Mouse (Mus musculus) frontal cortex, postnatal 36 days (tissue): Measurements from ENCODE around the gene Eif4ebp2.
"Not testable (repeated sequence)": the region's sequence is repeated elsewhere in the genome, so short reads cannot be mapped to it uniquely, and the experiment has no call there.

Experiments used
- DNase-seq, 2 experiments: peaks; one replicate each; pipeline ENCODE4 v3.0.0; 2022; ENCODE audit warnings: low spot score in 2 of 2

Eif4ebp2 gene

GRCm38 (mm10) chr10:61465009-61465408 is 12.5 kb upstream of the Eif4ebp2 start:
- DNase-seq: no peak

DNA sequence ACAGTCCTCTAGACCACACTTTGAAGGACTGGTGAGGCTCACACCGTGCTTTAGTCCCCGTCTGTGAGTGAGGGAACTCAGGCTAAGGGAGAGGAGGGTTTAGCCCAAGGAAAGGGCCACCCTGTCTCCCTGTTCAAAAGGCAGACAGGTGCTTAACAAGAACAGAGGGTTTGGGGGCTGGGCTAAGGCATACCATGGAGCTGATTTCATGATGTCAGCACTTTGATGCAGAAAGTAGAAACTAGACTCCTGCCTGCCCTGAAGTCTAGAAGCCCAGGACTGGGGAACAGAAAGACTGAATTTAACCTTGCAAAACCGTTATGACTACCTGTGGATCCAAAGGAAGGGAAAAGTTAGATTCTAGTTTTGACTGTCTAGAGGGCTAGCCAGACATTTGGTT is 4.7 kb upstream of the Eif4ebp2 start:
- no peak for DNase-seq

DNA sequence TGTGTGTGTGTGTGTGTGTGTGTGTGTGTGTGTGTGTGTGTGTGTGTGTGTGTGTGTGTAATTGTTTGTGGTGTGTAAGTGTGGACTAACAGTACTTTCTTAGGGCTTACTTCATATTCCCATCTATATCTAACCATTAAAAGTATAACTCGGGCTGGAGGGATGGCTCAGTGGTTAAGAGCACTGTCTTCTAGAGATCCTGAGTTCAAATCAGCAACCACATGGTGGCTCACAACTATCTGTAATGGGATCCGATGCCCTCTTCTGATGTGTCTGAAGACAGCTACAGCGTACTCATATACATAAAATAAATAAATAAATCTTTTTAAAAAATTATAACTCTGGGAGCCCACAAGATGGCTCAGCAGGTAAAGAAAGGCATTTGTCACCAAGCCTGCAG is 710 bp upstream of the Eif4ebp2 start:
- not testable (repeated sequence) for DNase-seq

DNA sequence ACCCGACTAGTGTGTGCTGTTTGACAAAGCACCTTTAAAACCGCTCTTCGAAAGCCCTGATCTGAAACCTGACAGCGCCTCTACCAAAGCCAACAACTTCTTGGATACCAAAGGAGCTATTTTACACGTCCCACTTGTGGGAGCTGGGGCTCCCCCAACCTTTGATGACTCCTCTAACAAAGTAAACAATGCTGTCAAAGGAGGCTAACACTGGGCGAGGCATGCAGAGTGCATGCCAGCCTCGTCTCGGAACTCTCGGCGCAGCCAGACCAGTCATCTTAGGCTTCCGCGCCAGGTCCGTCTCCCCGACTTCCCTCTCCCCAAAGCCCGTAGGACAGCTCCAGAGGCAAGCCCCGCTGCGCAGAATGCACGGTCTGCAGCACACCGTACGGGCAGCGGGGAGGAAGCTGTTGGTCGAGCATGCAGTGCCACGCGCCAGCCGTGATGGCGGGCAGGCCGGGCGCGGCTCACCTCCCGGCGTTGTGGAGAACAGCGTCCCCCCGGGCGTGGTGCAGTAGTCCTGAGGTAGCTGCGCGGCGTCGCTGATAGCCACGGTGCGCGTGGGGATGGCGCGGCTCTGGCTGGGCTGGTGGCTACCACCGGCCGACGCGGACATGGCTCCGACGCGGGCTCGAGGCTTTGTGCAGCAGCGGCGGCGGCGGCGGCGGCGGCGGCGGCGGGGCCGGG is 387 bp downstream of the Eif4ebp2 start:
- DNase-seq: peak; percentile 41 to 60

GRCm38 (mm10) chr10:61451463-61451930 is 964 bp downstream of the Eif4ebp2 start:
- DNase-seq: no peak

- no peak for DNase-seq
Observed at GRCm38 (mm10) chr10:61448834-61449233, 3.6 kb downstream of the Eif4ebp2 start.

DNA sequence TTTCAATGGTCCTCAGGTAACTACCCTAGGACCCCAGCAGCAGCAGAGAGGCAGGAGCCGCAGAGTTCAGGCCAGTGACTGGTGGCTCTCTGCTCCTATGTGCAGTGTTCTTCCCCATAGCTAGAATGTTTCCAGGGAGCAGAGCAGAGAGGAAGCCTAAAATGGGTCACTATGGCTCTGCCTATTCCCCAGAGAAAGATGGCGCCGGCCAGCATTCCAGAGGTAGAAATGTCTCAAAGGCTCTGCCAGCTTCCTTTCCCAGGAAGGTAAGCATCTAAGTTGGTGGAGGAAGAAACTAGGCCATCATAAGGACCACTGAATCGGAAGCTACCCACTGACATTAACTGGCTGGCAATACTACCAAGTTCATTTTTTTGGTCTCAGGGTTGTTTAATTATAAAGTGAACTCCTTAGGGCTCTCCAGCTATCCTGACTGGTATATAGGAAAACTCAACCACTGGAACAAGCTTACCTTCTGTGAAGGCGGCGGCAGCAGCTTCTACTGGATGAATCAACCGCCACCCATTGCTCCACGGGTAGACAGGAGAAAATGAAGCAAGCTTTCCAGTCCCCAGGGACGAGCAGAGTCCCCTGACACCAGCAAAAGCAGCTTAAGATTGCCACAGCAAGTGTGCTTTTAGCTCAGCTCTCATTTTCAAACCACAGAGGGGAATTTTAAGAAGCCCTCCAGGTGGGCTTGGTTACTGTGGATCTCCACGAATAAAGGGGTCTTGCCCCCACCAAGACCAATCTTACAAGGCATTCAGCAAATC is 4.7 kb downstream of the Eif4ebp2 start:
- no peak for DNase-seq

GRCm38 (mm10) chr10:61445016-61445415 is 7.4 kb downstream of the Eif4ebp2 start:
- DNase-seq: no peak

DNA sequence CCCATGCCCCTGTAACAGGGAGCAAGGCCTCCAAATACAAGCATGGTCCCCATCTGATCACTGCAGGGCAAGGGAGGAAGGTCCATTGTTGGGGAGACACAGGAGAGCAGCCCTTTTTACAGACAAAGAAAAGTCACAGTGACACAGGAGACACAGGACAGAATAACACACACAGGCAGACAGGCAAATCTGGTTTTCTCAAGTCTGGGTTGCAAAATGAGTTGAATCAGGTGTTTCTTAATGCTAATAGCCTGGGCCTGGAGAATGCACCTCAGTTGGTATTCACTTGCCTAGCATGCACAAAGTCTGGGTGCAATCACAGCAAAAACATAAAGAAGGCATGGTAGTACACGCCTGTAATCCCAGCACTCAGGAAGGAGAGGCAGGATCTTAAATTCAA is 8.6 kb downstream of the Eif4ebp2 start:
- DNase-seq: no peak

GRCm38 (mm10) chr10:61443456-61443855 is 9.0 kb downstream of the Eif4ebp2 start:
- DNase-seq: no peak

DNA sequence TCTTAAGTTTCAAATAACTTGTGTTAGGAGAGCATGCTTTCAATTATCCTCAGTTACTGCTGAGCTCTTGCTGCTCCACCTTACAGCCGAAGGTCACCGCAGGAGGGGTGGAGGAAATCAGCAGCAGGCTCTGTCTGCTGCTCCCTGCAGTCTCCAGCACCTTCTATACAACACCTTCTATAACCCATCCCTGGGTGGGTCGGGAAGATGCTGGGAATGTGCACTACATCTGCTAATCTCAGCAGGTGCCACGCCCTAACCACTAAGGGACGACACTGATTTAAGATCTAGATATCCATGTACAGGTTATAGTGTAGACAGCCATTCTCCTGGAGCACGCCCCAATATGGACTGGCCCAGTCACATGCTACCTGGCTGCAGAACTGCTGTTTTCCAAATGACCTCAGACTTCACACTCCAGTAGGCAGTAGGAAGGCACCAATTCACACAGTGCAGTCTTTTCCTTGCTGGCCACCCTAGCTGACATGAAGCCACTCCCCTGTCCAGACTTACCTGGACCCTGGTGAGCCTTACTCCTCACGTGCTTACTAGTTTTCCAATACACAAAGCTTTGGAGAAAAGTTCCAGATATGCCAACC is 12.2 kb downstream of the Eif4ebp2 start:
- DNase-seq: no peak

- peak; percentile 75 to 82 for DNase-seq
Observed at GRCm38 (mm10) chr10:61431375-61431774, 21.1 kb downstream of the Eif4ebp2 start.

GRCm38 (mm10) chr10:61429043-61429442 is 23.4 kb downstream of the Eif4ebp2 start:
- no peak for DNase-seq

DNA sequence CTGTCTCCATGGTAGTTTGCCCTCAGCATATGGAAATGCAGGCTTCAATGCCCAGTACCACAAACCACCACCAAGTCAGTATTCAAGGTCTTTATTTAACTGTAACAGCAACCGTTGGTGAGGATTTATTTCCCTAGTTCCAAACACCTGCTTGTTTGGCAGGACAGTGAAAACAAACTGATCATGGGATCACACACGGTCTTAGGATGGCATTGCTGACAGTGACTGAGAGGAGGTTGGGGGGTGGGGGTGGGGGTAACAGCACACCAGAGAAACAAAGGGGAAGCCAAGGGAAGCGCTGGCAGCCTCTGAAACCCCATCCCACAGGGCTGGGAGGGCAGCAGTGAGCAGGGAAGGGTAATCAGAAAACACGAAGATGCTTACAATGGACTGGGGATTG is 24.0 kb downstream of the Eif4ebp2 start:
- no peak for DNase-seq

- DNase-seq: no peak
Observed at GRCm38 (mm10) chr10:61427951-61428350, 24.5 kb downstream of the Eif4ebp2 start.

DNA sequence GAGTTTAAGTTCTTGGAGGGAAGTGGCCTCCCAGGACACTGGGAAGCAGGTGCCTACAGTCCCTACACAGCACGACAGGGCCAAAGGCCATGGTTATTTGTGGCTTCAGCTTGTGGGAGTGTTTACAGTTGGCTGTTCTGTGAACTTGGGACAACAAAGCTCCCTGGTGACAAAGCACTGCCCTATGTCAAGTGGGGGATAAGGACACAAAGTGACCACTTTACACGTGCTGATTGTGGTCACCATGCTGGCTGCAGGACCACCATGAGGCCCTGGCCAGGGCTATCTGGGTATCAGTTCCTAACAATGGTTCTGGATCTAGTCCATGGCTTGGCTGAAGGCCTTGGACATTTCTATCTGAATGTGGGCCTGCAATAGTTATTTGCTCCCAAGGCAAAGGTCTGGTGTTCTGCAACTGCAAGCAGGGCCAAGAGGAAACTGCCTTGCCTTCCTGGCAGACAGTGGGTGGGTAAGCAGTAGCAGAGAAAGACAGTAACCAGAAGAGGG is 26.2 kb downstream of the Eif4ebp2 start:
- DNase-seq: no peak

- DNase-seq: no peak
Observed at GRCm38 (mm10) chr10:61425047-61425446, 27.4 kb downstream of the Eif4ebp2 start.

- DNase-seq: no peak
Observed at GRCm38 (mm10) chr10:61424500-61424899, 28.0 kb downstream of the Eif4ebp2 start.

DNA sequence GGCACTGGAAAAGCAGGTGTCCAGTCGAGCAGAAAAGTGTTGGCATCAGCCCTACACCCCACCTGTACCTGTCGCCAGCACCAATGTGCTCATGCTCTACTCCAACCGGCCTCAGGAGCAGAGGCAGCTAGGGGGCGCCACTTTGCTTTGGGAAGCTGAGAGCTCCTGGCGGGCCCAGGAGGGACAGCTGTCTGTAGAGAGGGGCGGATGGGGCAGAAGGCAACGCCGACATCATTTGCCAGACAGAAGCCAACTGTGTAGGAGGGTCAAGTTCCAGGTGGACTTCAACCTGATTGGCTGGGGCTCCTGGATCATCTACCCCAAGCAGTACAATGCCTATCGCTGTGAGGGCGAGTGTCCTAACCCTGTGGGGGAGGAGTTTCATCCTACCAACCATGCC is 29.2 kb downstream of the Eif4ebp2 start:
- DNase-seq: no peak

DNA sequence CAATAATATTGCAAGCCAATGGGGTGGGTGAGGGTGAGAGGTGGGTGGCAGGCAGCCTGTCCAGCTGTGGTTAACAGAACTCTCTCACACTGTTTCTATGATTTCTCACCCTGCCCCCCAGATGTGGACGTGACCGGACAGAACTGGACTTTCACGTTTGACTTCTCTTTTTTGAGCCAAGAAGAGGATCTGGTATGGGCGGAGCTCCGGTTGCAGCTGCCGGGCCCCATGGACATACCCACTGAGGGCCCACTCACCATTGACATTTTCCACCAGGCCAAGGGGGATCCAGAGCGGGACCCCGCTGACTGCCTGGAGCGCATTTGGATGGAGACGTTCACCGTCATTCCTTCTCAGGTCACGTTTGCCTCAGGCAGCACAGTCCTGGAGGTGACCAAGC is 29.6 kb downstream of the Eif4ebp2 start:
- no peak for DNase-seq

DNA sequence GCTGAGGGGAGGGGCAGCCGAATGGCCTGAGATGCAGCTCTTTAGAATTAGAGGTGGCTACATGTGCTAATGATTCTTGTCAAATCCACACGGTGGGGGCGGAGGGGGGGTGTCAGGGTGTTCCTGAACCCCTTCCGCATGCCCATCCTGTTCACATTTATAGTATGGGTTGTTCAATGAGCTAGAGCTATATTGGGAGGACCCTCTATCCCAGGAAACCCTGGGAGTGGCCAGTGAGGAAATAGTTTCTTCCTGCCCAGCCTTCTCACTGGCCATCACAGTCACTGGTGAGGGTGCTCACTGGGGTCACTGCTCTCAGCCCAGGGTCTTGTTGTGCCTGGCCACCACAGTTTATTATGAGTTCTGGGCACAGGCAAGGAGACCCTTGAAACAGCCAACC is 32.5 kb downstream of the Eif4ebp2 start:
- no peak for DNase-seq

DNA sequence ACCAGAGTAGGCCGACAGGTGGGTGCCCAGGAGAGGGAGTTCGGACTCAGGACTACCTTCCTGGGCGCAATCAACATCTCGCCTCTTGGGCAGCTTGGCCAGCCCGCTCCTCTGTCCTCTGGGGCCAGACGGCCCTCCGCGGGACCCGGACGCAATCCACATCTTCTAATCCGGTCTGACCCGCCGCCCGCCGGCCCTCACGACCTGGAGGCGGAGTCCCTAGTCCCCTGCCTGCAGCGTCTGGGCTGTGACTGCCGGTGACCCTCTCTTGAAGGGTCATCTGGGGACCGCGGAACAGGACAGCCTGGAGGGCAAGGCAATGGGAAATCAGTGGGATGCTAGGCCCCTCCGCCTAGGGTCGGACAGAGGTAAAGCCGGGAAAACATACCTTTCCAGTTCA is 33.3 kb downstream of the Eif4ebp2 start:
- no peak for DNase-seq
